Mouse (Mus musculus) liver, embryonic 14.5 days (tissue): ENCODE results near the gene Cd5.

Experiments used
- CTCF ChIP-seq: IDR thresholded peaks from 2 replicates; pipeline ENCODE4 v1.5.1; 2016; ENCODE audit warnings: antibody characterized with exemption, low read depth, control low read depth
- EP300 ChIP-seq: IDR thresholded peaks from 2 replicates; pipeline ENCODE4 v1.6.1; 2016; ENCODE audit warnings: antibody characterized with exemption, low read depth

GRCm38 (mm10) chr19:10714682-10715475 lies 23.9 kb downstream of the Cd5 start:
- TF ChIP-seq CTCF (peak; percentile 82), EP300 (no peak)
